ENCODE assay signal across 7 mouse cellular contexts in genomic region chr5:116322365-116323027, GRCm38 (mm10). TPM values are rescaled to one million over a fixed set of nuclear protein-coding genes. Genes with fewer than 3 reads are reported as not detected.
A peak's percentile ranks its signal among the peaks of the same experiment; 100 is the strongest.
DNase-seq lines count a peak whose midpoint lies in the region; ATAC-seq and TF ChIP-seq lines count a peak whose summit lies in the region.

No protein-coding gene starts in this region.

- peaks cover 82% of the 10 kb centered on the region for H3K27me3 ChIP-seq in forebrain, embryonic 12.5 days
- H3K27me3 ChIP-seq in neural tube, embryonic 14.5 days (ENCODE audit: control insufficient read depth, insufficient read depth, low read length) = no peaks in the 10 kb centered on the region; the same call in 1 of the 2 replicates

- H3K36me3 ChIP-seq in forebrain, embryonic 12.5 days (replicated peaks) = no peaks in the 10 kb centered on the region
- H3K36me3 ChIP-seq in neural tube, embryonic 14.5 days (ENCODE audit: control insufficient read depth, insufficient read depth, low read length) = no peaks in the 10 kb centered on the region

- no peak for TF ChIP-seq POLR2A in brain, embryonic 14.5 days (IDR thresholded peaks at IDR 0.05; ENCODE audit: borderline replicate concordance, extremely low read depth, insufficient read depth, insufficient read length, poor library complexity, severe bottlenecking)

- no peak for TF ChIP-seq CTCF in brain, embryonic 14.5 days (IDR thresholded peaks at IDR 0.05; ENCODE audit: borderline replicate concordance, extremely low read depth, insufficient read depth, insufficient read length)

- H3K4me2 ChIP-seq in forebrain, embryonic 12.5 days = peak overlapping the region; percentile 24
- H3K4me2 ChIP-seq in neural tube, embryonic 14.5 days (ENCODE audit: low read depth, low read length) = peak overlapping the region; percentile 23; the same call in 1 of the 2 replicates

- 0 out of 2 replicates have a peak, but pooled peaks cover 5% of the 10 kb centered on the region for H3K9me3 ChIP-seq in forebrain, embryonic 12.5 days
- H3K9me3 ChIP-seq in neural tube, embryonic 14.5 days (ENCODE audit: control insufficient read depth, low read length) = no peaks in the 10 kb centered on the region

- no peak overlapping the region for H3K9ac ChIP-seq in forebrain, embryonic 12.5 days
- H3K9ac ChIP-seq in neural tube, embryonic 14.5 days (replicated peaks; ENCODE audit: low read depth, low read length) = no peak overlapping the region

- H3K4me1 ChIP-seq in forebrain, embryonic 12.5 days = peaks cover 24% of the 10 kb centered on the region
- H3K4me1 ChIP-seq in neural tube, embryonic 14.5 days (ENCODE audit: control insufficient read depth, insufficient read depth, low read length) = peaks cover 16% of the 10 kb centered on the region; the same call in 1 of the 2 replicates

- DNase-seq in brain, embryonic 14.5 days (ENCODE audit: low read depth) = peak; percentile 96
- peak; percentile 69 to 82 for DNase-seq in layer of hippocampus, postnatal 14 days (ENCODE audit: low spot score in 2 of 2)
- DNase-seq in adipocyte (ENCODE audit: low spot score) = no peak
- DNase-seq in kidney, adult 8-10 months = no peak

- H3K4me3 ChIP-seq in forebrain, embryonic 12.5 days (replicated peaks) = no peak overlapping the region
- no peak overlapping the region for H3K4me3 ChIP-seq in neural tube, embryonic 14.5 days (ENCODE audit: low read depth, low read length)

- peak; percentile 86 for ATAC-seq in forebrain, embryonic 12.5 days (ENCODE audit: low FRiP score)
- ATAC-seq in neural tube, embryonic 14.5 days (ENCODE audit: low read depth) = peak; percentile 90
- ATAC-seq in megakaryocyte progenitor cell, adult 5-6 weeks (replicated peaks; ENCODE audit: poor library complexity) = no peak

- 0 out of 2 replicates have a peak overlapping the region, but pooled peaks have one; percentile 21 for H3K27ac ChIP-seq in forebrain, embryonic 12.5 days
- H3K27ac ChIP-seq in neural tube, embryonic 14.5 days (ENCODE audit: low read depth, low read length) = peak overlapping the region; percentile 80

- 27% methylated on average over 15 of the region's 15 CpGs for WGBS in forebrain, embryonic 12.5 days
- WGBS in neural tube, embryonic 14.5 days = 16% methylated on average over 15 of the region's 15 CpGs

RNA-seq across cellular contexts. Expression of gene Ccdc60, which starts 33.7 kb away (rescaled TPM):
- 1.2 and 2.7 TPM in 2 replicates for polyA plus RNA-seq in brain, embryonic 14.5 days (2012; rRNA removed)
- 0.62 and 1.2 TPM in 2 replicates for polyA plus RNA-seq in forebrain, embryonic 12.5 days (2016; fragmentation: Nextera tagmentation; extraction: Ambion mirVana)
- under 1 TPM; 0.29 to 0.60 TPM for total RNA-seq in layer of hippocampus, postnatal 14 days (2021)
- 1.2 and 1.7 TPM in 2 replicates for polyA plus RNA-seq in neural tube, embryonic 14.5 days (2014; fragmentation: Nextera tagmentation; extraction: Ambion mirVana)
- not detected in 2 replicates for total RNA-seq in megakaryocyte progenitor cell, adult 5-6 weeks (2015)
- total RNA-seq in megakaryocyte progenitor cell, adult 5-6 weeks (2017) = 0.07 TPM in 1 of 2 replicates, not detected in the other

Comparison
In these comparisons a context has a peak if more than half of its experiments do, and no peak if none do; other contexts are left out.
1. DNase-seq: peak in brain, embryonic 14.5 days (single experiment) and layer of hippocampus, postnatal 14 days (2 of 2); none in adipocyte (single experiment) and kidney, adult 8-10 months (0 of 2).